Mouse (Mus musculus): ENCODE measurements around the gene Tst.

DNA sequence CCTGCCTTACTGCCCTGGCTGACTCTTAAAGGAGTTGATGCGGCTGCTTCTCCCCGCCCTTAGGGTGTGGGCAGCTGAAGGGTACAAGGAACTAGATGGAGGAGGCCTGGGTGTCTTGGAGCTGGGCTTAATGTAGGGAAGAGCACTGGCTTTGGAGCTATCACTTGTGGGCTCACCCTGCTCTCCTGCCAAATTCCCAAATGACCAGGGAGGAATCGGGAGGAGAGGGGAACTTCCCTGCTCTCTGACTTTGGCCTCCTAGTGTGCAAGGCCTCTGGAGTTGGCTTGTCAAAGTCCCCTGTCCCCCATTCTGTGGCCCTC, 23.4 kb upstream of the Tst start:
- no peak for TF ChIP-seq MAX (IDR thresholded peaks at IDR 0.05; ENCODE audit: low read depth)
- no peak for TF ChIP-seq POLR2A (IDR thresholded peaks at IDR 0.05; ENCODE audit: insufficient read length, low read depth)
- TF ChIP-seq E2F4 (IDR thresholded peaks at IDR 0.05; ENCODE audit: insufficient read depth) = no peak
- TF ChIP-seq USF1 (IDR thresholded peaks at IDR 0.05; ENCODE audit: low read depth) = no peak
- no peak for TF ChIP-seq SRF (IDR thresholded peaks at IDR 0.05; ENCODE audit: control insufficient read depth, insufficient read length, low read depth)
- no peak for TF ChIP-seq TCF12 (IDR thresholded peaks at IDR 0.05; ENCODE audit: insufficient read depth, poor library complexity, severe bottlenecking)
- no peak for TF ChIP-seq TCF3 (IDR thresholded peaks at IDR 0.05; ENCODE audit: insufficient read length, low read depth)
- TF ChIP-seq MYOD1 (IDR thresholded peaks at IDR 0.05; ENCODE audit: control insufficient read depth in 1 of 3, insufficient read length in 2 of 3, low read depth in 2 of 3) = no peak
- TF ChIP-seq POLR2AphosphoS2 (IDR thresholded peaks at IDR 0.05; ENCODE audit: insufficient read length, low read depth) = no peak
- TF ChIP-seq REST (IDR thresholded peaks at IDR 0.05; ENCODE audit: insufficient read depth, insufficient read length) = no peak
- no peak for TF ChIP-seq CEBPB (IDR thresholded peaks at IDR 0.05; ENCODE audit: insufficient read depth, poor library complexity, severe bottlenecking)
